Mouse (Mus musculus) liver, embryonic 11.5 days (tissue): ENCODE data around the gene Tlx1. TPM values are rescaled to one million over a fixed set of nuclear protein-coding genes. Genes with fewer than 3 reads are reported as not detected.

Source experiments
- ATAC-seq: fragments of 200-750 bp; cut with Nextera tagmentation; replicated peaks from 2 replicates; pipeline ENCODE4 v1.8.0; 2017; ENCODE audit warnings: moderate number of reproducible peaks, mild to moderate bottlenecking, moderate TSS enrichment, moderate library complexity; ENCODE audit not compliant: low FRiP score
- DNase-seq: peaks from one replicate; pipeline ENCODE4 v3.0.0-alpha.2; 2017; ENCODE audit warnings: low spot score
- H3K27ac ChIP-seq: fragments of 300-500 bp; sonication (generic); 2 replicates; pipeline ENCODE4 v1.5.1; 2014; ENCODE audit warnings: mild to moderate bottlenecking, low read depth, low read length, control low read depth
- H3K27me3 ChIP-seq: fragments of 300-500 bp; sonication (generic); replicated peaks from 2 replicates; pipeline ENCODE4 v1.6.1; 2014; ENCODE audit warnings: low read length, mixed read lengths; ENCODE audit not compliant: control insufficient read depth, insufficient read depth
- H3K36me3 ChIP-seq: fragments of 300-500 bp; sonication (generic); 2 replicates; pipeline ENCODE4 v1.6.1; 2014; ENCODE audit warnings: mild to moderate bottlenecking, low read length, moderate library complexity, mixed read lengths; ENCODE audit not compliant: control insufficient read depth, insufficient read depth
- H3K4me1 ChIP-seq: fragments of 300-500 bp; sonication (generic); replicated peaks from 2 replicates; pipeline ENCODE4 v1.6.1; 2014; ENCODE audit warnings: low read length, mixed read lengths; ENCODE audit not compliant: control insufficient read depth, insufficient read depth
- H3K4me2 ChIP-seq: fragments of 300-500 bp; sonication (generic); 2 replicates; pipeline ENCODE4 v1.6.1; 2014; ENCODE audit warnings: mild to moderate bottlenecking, control low read depth, moderate library complexity
- H3K4me3 ChIP-seq: fragments of 300-500 bp; sonication (generic); 2 replicates; pipeline ENCODE4 v1.5.1; 2014; ENCODE audit warnings: low read depth, low read length, control low read depth
- H3K9ac ChIP-seq: fragments of 300-500 bp; sonication (generic); 2 replicates; pipeline ENCODE4 v1.6.1; 2014; ENCODE audit warnings: low read depth, low read length, control low read depth
- H3K9me3 ChIP-seq: fragments of 300-500 bp; sonication (generic); 2 replicates; pipeline ENCODE4 v1.6.1; 2016; ENCODE audit warnings: low read length, inconsistent platforms, mixed read lengths; ENCODE audit not compliant: control insufficient read depth
- WGBS: fragments of 180-500 bp; shearing (Covaris S2); extraction: QIAGEN DNeasy Blood & Tissue Kit; methylation state at CpG from one replicate; pipeline ENCODE4 v1.1.7; 2014; 5-methylcytosine and 5-hydroxymethylcytosine counted together
- polyA plus RNA-seq: library from polyadenylated mRNA; unstranded; fragments of >200 nt; fragmentation: Nextera tagmentation; extraction: Ambion mirVana; gene quantifications from 2 replicates; pipeline ENCODE4 v1.2.1, GENCODE M21; 2014

Gene Tlx1
- 0.29 and 0.32 TPM in 2 replicates for polyA plus RNA-seq

- WGBS, result 2% methylated on average over 61 of the region's 61 CpGs
- Histone ChIP-seq H3K4me1 (peaks cover 3% of the 10 kb centered on the region), H3K4me2 (peak within 1 kb of the TSS; percentile 31), H3K4me3 (peak within 1 kb of the TSS; percentile 24), H3K9ac (no peak within 1 kb of the TSS), H3K27ac (no peak within 1 kb of the TSS), H3K27me3 (peaks cover 99% of the 10 kb centered on the region), H3K9me3 (no peaks in the 10 kb centered on the region), H3K36me3 (no peaks in the 10 kb centered on the region)
- ATAC-seq, result no peak
- no peak for DNase-seq
These were observed at the start of gene Tlx1 for GRCm38 (mm10) chr19:45150490-45151181. Tlx1 (plus strand) TSS chr19:45150680.

- Histone ChIP-seq H3K4me3 (no peak overlapping the region), H3K9me3 (no peaks in the 10 kb centered on the region), H3K36me3 (no peaks in the 10 kb centered on the region), H3K4me1 (no peaks in the 10 kb centered on the region), H3K4me2 (no peak overlapping the region), H3K27ac (no peak overlapping the region), H3K9ac (no peak overlapping the region), H3K27me3 (peaks cover 42% of the 10 kb centered on the region)
- no peak for ATAC-seq
- DNase-seq, result no peak
- WGBS, result 25% methylated on average over 1 of the region's 1 CpGs
These were observed 44.9 kb upstream of the Tlx1 start for GRCm38 (mm10) chr19:45105591-45105990.

- Histone ChIP-seq H3K27me3 (peaks cover 42% of the 10 kb centered on the region), H3K4me1 (no peaks in the 10 kb centered on the region), H3K36me3 (no peaks in the 10 kb centered on the region), H3K9me3 (no peaks in the 10 kb centered on the region), H3K27ac (no peak overlapping the region), H3K4me2 (no peak overlapping the region), H3K4me3 (no peak overlapping the region), H3K9ac (no peak overlapping the region)
- DNase-seq (no peak), ATAC-seq (no peak)
- 37% methylated on average over 6 of the region's 6 CpGs for WGBS
These were observed 43.8 kb upstream of the Tlx1 start for GRCm38 (mm10) chr19:45106689-45107088.

- H3K27me3 ChIP-seq, result 0 out of 2 replicates have a peak, but pooled peaks cover 5% of the 10 kb centered on the region
- H3K4me1 ChIP-seq, result no peaks in the 10 kb centered on the region; the same call in 1 of the 2 replicates
- no peaks in the 10 kb centered on the region for H3K9me3 ChIP-seq
- no peaks in the 10 kb centered on the region for H3K36me3 ChIP-seq
- no peak overlapping the region for H3K27ac ChIP-seq
- no peak for ATAC-seq
- H3K4me3 ChIP-seq, result no peak overlapping the region
- DNase-seq, result no peak
- H3K9ac ChIP-seq, result no peak overlapping the region
- no peak overlapping the region for H3K4me2 ChIP-seq
- 53% methylated on average over 8 of the region's 8 CpGs for WGBS
These were observed 39.8 kb upstream of the Tlx1 start for GRCm38 (mm10) chr19:45110681-45111080.

- 83% methylated on average over 6 of the region's 6 CpGs for WGBS
- Histone ChIP-seq H3K4me1 (no peaks in the 10 kb centered on the region; the same call in 1 of the 2 replicates), H3K27ac (no peak overlapping the region), H3K36me3 (no peaks in the 10 kb centered on the region), H3K27me3 (0 out of 2 replicates have a peak, but pooled peaks cover 2% of the 10 kb centered on the region), H3K9ac (no peak overlapping the region), H3K4me2 (no peak overlapping the region), H3K4me3 (no peak overlapping the region), H3K9me3 (no peaks in the 10 kb centered on the region)
- ATAC-seq, result no peak
- no peak for DNase-seq
These were observed 38.0 kb upstream of the Tlx1 start for GRCm38 (mm10) chr19:45112444-45112843.

GRCm38 (mm10) chr19:45113791-45114460 is 36.6 kb upstream of the Tlx1 start:
- DNase-seq, result peak; percentile 58
- WGBS, result 7% methylated on average over 18 of the region's 18 CpGs
- Histone ChIP-seq H3K27me3 (peaks cover 3% of the 10 kb centered on the region), H3K36me3 (no peaks in the 10 kb centered on the region), H3K9me3 (no peaks in the 10 kb centered on the region), H3K9ac (no peak overlapping the region), H3K27ac (peak overlapping the region; percentile 28; the same call in 1 of the 2 replicates), H3K4me2 (no peak overlapping the region), H3K4me1 (no peaks in the 10 kb centered on the region; the same call in 1 of the 2 replicates), H3K4me3 (no peak overlapping the region)
- ATAC-seq, result peak; percentile 41; the same call in 1 of the 2 replicates

- 36% methylated on average over 3 of the region's 3 CpGs for WGBS
- Histone ChIP-seq H3K27ac (no peak overlapping the region), H3K36me3 (no peaks in the 10 kb centered on the region), H3K4me3 (no peak overlapping the region), H3K4me2 (no peak overlapping the region), H3K27me3 (peaks cover 3% of the 10 kb centered on the region), H3K9me3 (no peaks in the 10 kb centered on the region), H3K4me1 (no peaks in the 10 kb centered on the region; the same call in 1 of the 2 replicates), H3K9ac (no peak overlapping the region)
- ATAC-seq (no peak; the same call in 1 of the 2 replicates), DNase-seq (no peak)
These were observed 35.7 kb upstream of the Tlx1 start for GRCm38 (mm10) chr19:45114772-45115171.

- DNase-seq (no peak), ATAC-seq (no peak)
- Histone ChIP-seq H3K27ac (no peak overlapping the region), H3K4me2 (no peak overlapping the region), H3K9me3 (no peaks in the 10 kb centered on the region), H3K36me3 (no peaks in the 10 kb centered on the region), H3K27me3 (peaks cover 9% of the 10 kb centered on the region), H3K4me3 (no peak overlapping the region), H3K4me1 (no peaks in the 10 kb centered on the region; the same call in 1 of the 2 replicates), H3K9ac (no peak overlapping the region)
- WGBS, result 56% methylated on average over 1 of the region's 1 CpGs
These were observed 33.7 kb upstream of the Tlx1 start for GRCm38 (mm10) chr19:45116798-45117197.
